Mouse (Mus musculus) left cerebral cortex, postnatal 25 days (tissue): Measurements from ENCODE around the gene Serpinf2. TPM values are rescaled to one million over a fixed set of nuclear protein-coding genes. Genes with fewer than 3 reads are reported as not detected.
A peak's percentile ranks its signal among the peaks of the same experiment; 100 is the strongest.
"Not testable (repeated sequence)": the region's sequence is repeated elsewhere in the genome, so short reads cannot be mapped to it uniquely, and the experiment has no call there.

ENCODE experiments used
- DNase-seq, 2 experiments: peaks; one replicate each; pipeline ENCODE4 v3.0.0; 2022; ENCODE audit warnings: low spot score in 2 of 2, mixed read lengths in 1 of 2
- intact Hi-C: fragments of 180-260 bp; cut with DNase I; formaldehyde crosslinking; loops from one replicate; pipeline ENCODE4 v1.15.1; 2025
- total RNA-seq, 2 experiments: library from RNA; stranded (reverse); gene quantifications; 2 replicates each; pipeline ENCODE4 v1.2.3; 2021

The Serpinf2 gene
- total RNA-seq, 2 experiments from 2014 or later = not detected

GRCm38 (mm10) chr11:75460103-75460843, 20.9 kb upstream of the Serpinf2 start:
- intact Hi-C loops = loop anchor here (2.0 to 5.0 kb wide), 2 partner anchors 268 to 287 kb away; partner anchors contain the start of genes Dph1 and Rtn4rl1
- DNase-seq = peak; percentile 90 to 97

- DNase-seq = no peak
- intact Hi-C loops = loop anchor here (2.0 to 5.0 kb wide), 2 partner anchors 267 to 287 kb away; partner anchors contain the start of genes Dph1 and Rtn4rl1
Observed at GRCm38 (mm10) chr11:75459751-75460102, 20.3 kb upstream of the Serpinf2 start.

GRCm38 (mm10) chr11:75459141-75459711, 19.8 kb upstream of the Serpinf2 start:
- intact Hi-C loops = no loop called here
- no peak for DNase-seq

GRCm38 (mm10) chr11:75458628-75459041, 19.2 kb upstream of the Serpinf2 start:
- intact Hi-C loops = no loop called here

GRCm38 (mm10) chr11:75458169-75458568, 18.8 kb upstream of the Serpinf2 start:
- intact Hi-C loops = no loop called here
- no peak for DNase-seq

More at GRCm38 (mm10) chr11:75458628-75459041, 19.2 kb upstream of the Serpinf2 start:
- peak in 1 of 2 experiments; percentile 57 for DNase-seq

GRCm38 (mm10) chr11:75456440-75456871, 17.1 kb upstream of the Serpinf2 start:
- intact Hi-C loops = no loop called here
- DNase-seq = no peak

GRCm38 (mm10) chr11:75455971-75456370, 16.6 kb upstream of the Serpinf2 start:
- intact Hi-C loops, DNase-seq: not testable (repeated sequence)

GRCm38 (mm10) chr11:75455041-75455736, 15.8 kb upstream of the Serpinf2 start:
- intact Hi-C loops = no loop called here
- DNase-seq = no peak

GRCm38 (mm10) chr11:75453991-75454930, 14.9 kb upstream of the Serpinf2 start, which contains the start of gene Wdr81:
Gene Wdr81, minus strand, starts transcription at chr11:75454717.
- peak; percentile 91 to 95 for DNase-seq
- intact Hi-C loops = loop anchor here (5.0 kb wide), 1 partner anchor 42 kb away; no protein-coding TSS in a partner anchor

GRCm38 (mm10) chr11:75452812-75453557, 13.6 kb upstream of the Serpinf2 start:
- DNase-seq = no peak
- intact Hi-C loops = loop anchor here (5.0 kb wide), 1 partner anchor 41 kb away; no protein-coding TSS in a partner anchor

- no peak for DNase-seq
- intact Hi-C loops = loop anchor here (5.0 kb wide), 1 partner anchor 40 kb away; no protein-coding TSS in a partner anchor
Observed at GRCm38 (mm10) chr11:75452081-75452480, 12.7 kb upstream of the Serpinf2 start.

GRCm38 (mm10) chr11:75450936-75451335, 11.5 kb upstream of the Serpinf2 start:
- DNase-seq = no peak
- intact Hi-C loops = loop anchor here (5.0 kb wide), 1 partner anchor 39 kb away; no protein-coding TSS in a partner anchor

- intact Hi-C loops = loop anchor here (5.0 kb wide), 1 partner anchor 38 kb away; no protein-coding TSS in a partner anchor
- DNase-seq = no peak
Observed at GRCm38 (mm10) chr11:75450304-75450908, 11.0 kb upstream of the Serpinf2 start.

- DNase-seq = no peak
- intact Hi-C loops = loop anchor here (5.0 kb wide), 1 partner anchor 37 kb away; no protein-coding TSS in a partner anchor
Observed at GRCm38 (mm10) chr11:75449695-75450094, 10.3 kb upstream of the Serpinf2 start.

GRCm38 (mm10) chr11:75448575-75448974, 9.2 kb upstream of the Serpinf2 start:
- no peak for DNase-seq
- intact Hi-C loops = no loop called here

- intact Hi-C loops = no loop called here
- DNase-seq = no peak
Observed at GRCm38 (mm10) chr11:75443711-75444110, 4.3 kb upstream of the Serpinf2 start.

- no peak for DNase-seq
- intact Hi-C loops = no loop called here
Observed at GRCm38 (mm10) chr11:75441601-75442000, 2.2 kb upstream of the Serpinf2 start.

GRCm38 (mm10) chr11:75441034-75441433, 1.6 kb upstream of the Serpinf2 start:
- intact Hi-C loops = no loop called here

More at GRCm38 (mm10) chr11:75441034-75441433, 1.6 kb upstream of the Serpinf2 start:
- DNase-seq = no peak
